In genomic region chr1:171113873-171114299, GRCm38 (mm10) we compare ENCODE assay signal across 8 mouse cellular contexts. TPM values are rescaled to one million over a fixed set of nuclear protein-coding genes. Genes with fewer than 3 reads are reported as not detected.
A peak's percentile ranks its signal among the peaks of the same experiment; 100 is the strongest.
DNase-seq lines count a peak whose midpoint lies in the region; ATAC-seq and TF ChIP-seq lines count a peak whose summit lies in the region.

Gene Cfap126, plus strand, starts transcription at chr1:171113918.

- peak within 1 kb of the TSS; percentile 76 for H3K4me2 ChIP-seq in forebrain, embryonic 13.5 days
- H3K4me2 ChIP-seq in neural tube, embryonic 13.5 days: peak within 1 kb of the TSS; percentile 73

- peaks cover 25% of the 10 kb centered on the region for H3K4me1 ChIP-seq in E14TG2a.4 (replicated peaks; ENCODE audit: low read depth, low read length)
- H3K4me1 ChIP-seq in forebrain, embryonic 13.5 days: peaks cover 24% of the 10 kb centered on the region
- peaks cover 30% of the 10 kb centered on the region for H3K4me1 ChIP-seq in neural tube, embryonic 13.5 days (replicated peaks)
- H3K4me1 ChIP-seq in testis, adult 2 months (ENCODE audit: control insufficient read depth, insufficient read depth, low read length): peaks cover 2% of the 10 kb centered on the region

- no peaks in the 10 kb centered on the region for H3K36me3 ChIP-seq in E14TG2a.4 (ENCODE audit: insufficient read depth, low read length)
- H3K36me3 ChIP-seq in forebrain, embryonic 13.5 days (ENCODE audit: poor library complexity, severe bottlenecking): no peaks in the 10 kb centered on the region
- H3K36me3 ChIP-seq in neural tube, embryonic 13.5 days: no peaks in the 10 kb centered on the region
- H3K36me3 ChIP-seq in testis, adult 2 months (ENCODE audit: control insufficient read depth, insufficient read depth, low read length): no peaks in the 10 kb centered on the region

- ATAC-seq in cerebellum, adult (ENCODE audit: insufficient number of reproducible peaks, low FRiP score, low TSS enrichment): peak; percentile 76
- ATAC-seq in forebrain, embryonic 13.5 days: peak; percentile 8; the same call in 1 of the 2 replicates
- no peak for ATAC-seq in neural tube, embryonic 13.5 days (ENCODE audit: low read depth)

- peak within 1 kb of the TSS; percentile 74 for H3K9ac ChIP-seq in forebrain, embryonic 13.5 days
- H3K9ac ChIP-seq in neural tube, embryonic 13.5 days: peak within 1 kb of the TSS; percentile 74

- H3K9me3 ChIP-seq in E14TG2a.4 (ENCODE audit: low read length): peaks cover 19% of the 10 kb centered on the region
- no peaks in the 10 kb centered on the region for H3K9me3 ChIP-seq in forebrain, embryonic 13.5 days (replicated peaks)
- H3K9me3 ChIP-seq in neural tube, embryonic 13.5 days: no peaks in the 10 kb centered on the region

- peak; percentile 84 to 85 for DNase-seq in heart, postnatal 14 days
- DNase-seq in large intestine, adult 2 months (ENCODE audit: low read depth, low spot score): peak; percentile 53
- peak; percentile 93 to 96 for DNase-seq in lung, adult 18-20 months

- 0 out of 2 replicates have a peak within 1 kb of the TSS, but pooled peaks have one; percentile 44 for H3K27ac ChIP-seq in forebrain, embryonic 13.5 days
- H3K27ac ChIP-seq in neural tube, embryonic 13.5 days (replicated peaks): peak within 1 kb of the TSS; percentile 76
- peak within 1 kb of the TSS; percentile 58 for H3K27ac ChIP-seq in testis, adult 2 months (ENCODE audit: control insufficient read depth, insufficient read depth, low read depth, low read length)

- no peaks in the 10 kb centered on the region; the same call in 1 of the 2 replicates for H3K27me3 ChIP-seq in E14TG2a.4 (ENCODE audit: insufficient read depth, low read length)
- H3K27me3 ChIP-seq in forebrain, embryonic 13.5 days: no peaks in the 10 kb centered on the region; the same call in 1 of the 2 replicates
- no peaks in the 10 kb centered on the region for H3K27me3 ChIP-seq in neural tube, embryonic 13.5 days
- H3K27me3 ChIP-seq in testis, adult 2 months (ENCODE audit: control insufficient read depth, insufficient read depth, low read length): no peaks in the 10 kb centered on the region

- no peak for TF ChIP-seq CTCF in E14TG2a.4 (conservative IDR thresholded peaks at IDR 0.05; ENCODE audit: low read length)
- no peak for TF ChIP-seq CTCF in testis, adult 2 months (IDR thresholded peaks at IDR 0.05; ENCODE audit: control insufficient read depth, insufficient read depth, insufficient replicate concordance, low read depth, low read length)

- H3K4me3 ChIP-seq in E14TG2a.4 (replicated peaks; ENCODE audit: low read length): peak within 1 kb of the TSS; percentile 79
- peak within 1 kb of the TSS; percentile 51 for H3K4me3 ChIP-seq in forebrain, embryonic 13.5 days
- H3K4me3 ChIP-seq in neural tube, embryonic 13.5 days: peak within 1 kb of the TSS; percentile 49
- peak within 1 kb of the TSS; percentile 70 for H3K4me3 ChIP-seq in testis, adult 2 months (ENCODE audit: control insufficient read depth, low read depth, low read length)

- TF ChIP-seq POLR2A in testis, adult 2 months (IDR thresholded peaks at IDR 0.05; ENCODE audit: control insufficient read depth, low read depth, low read length): peak; percentile 56

- intact Hi-C loops in heart, postnatal 14 days (cut with DNase I): no loop called here

- under 1% methylated on average over 24 of the region's 24 CpGs for WGBS in forebrain, embryonic 13.5 days
- WGBS in large intestine, adult 2 months: under 1% methylated on average over 24 of the region's 24 CpGs
- WGBS in neural tube, embryonic 13.5 days: under 1% methylated on average over 24 of the region's 24 CpGs

RNA-seq across cellular contexts. Expression of gene Cfap126, which starts in this region (rescaled TPM):
- polyA plus RNA-seq in forebrain, embryonic 13.5 days (2015; fragmentation: Nextera tagmentation; extraction: Ambion mirVana): 6.6 and 7.8 TPM in 2 replicates
- 1 to 10 TPM in 1 of 2 experiments, under 1 TPM in 1; 1.00 to 2.1 TPM for total RNA-seq in heart, postnatal 14 days (2021)
- polyA plus RNA-seq in large intestine, adult 2 months (2012; rRNA removed): 1.8 and 2.0 TPM in 2 replicates
- 2.8 and 2.9 TPM in 2 replicates for polyA plus RNA-seq in neural tube, embryonic 13.5 days (2015; fragmentation: Nextera tagmentation; extraction: Ambion mirVana)
- polyA plus RNA-seq in testis, adult 2 months (2012; rRNA removed): 309 and 314 TPM in 2 replicates

Comparison
In these comparisons a context has a peak if more than half of its experiments do, and no peak if none do; other contexts are left out.
1. RNA of gene Cfap126 (polyA plus RNA-seq): 309 to 314 TPM in testis, adult 2 months; 6.6 to 7.8 TPM in forebrain, embryonic 13.5 days, 2.8 to 2.9 TPM in neural tube, embryonic 13.5 days and 1.8 to 2.0 TPM in large intestine, adult 2 months; every median in the first group is over 10 times any median in the second.
2. Peak in every context shown above with its lines, with median percentiles within 50 percentile points of each other: H3K4me3 ChIP-seq, H3K27ac ChIP-seq and DNase-seq.